Mouse (Mus musculus) common myeloid progenitor, adult 5-6 weeks (primary cell): ENCODE data around the gene Ptpn7. TPM values are rescaled to one million over a fixed set of nuclear protein-coding genes. Genes with fewer than 3 reads are reported as not detected.
"Not testable (repeated sequence)": the region's sequence is repeated elsewhere in the genome, so short reads cannot be mapped to it uniquely, and the experiment has no call there.

ENCODE experiments used
- ATAC-seq: replicated peaks from 2 replicates; pipeline ENCODE4 v1.8.0; 2016; ENCODE audit warnings: low read depth, mild to moderate bottlenecking, moderate TSS enrichment, inconsistent platforms; ENCODE audit not compliant: poor library complexity, severe bottlenecking
- total RNA-seq: library from RNA; stranded (forward); fragments of 200-1000, 187-1606 nt; gene quantifications from 2 replicates; pipeline ENCODE4 v1.2.3, GENCODE M21; 2017

The Ptpn7 gene
- 92.4 and 105 TPM in 2 replicates for total RNA-seq

GRCm38 (mm10) chr1:135132473-135132872, at the start of gene Ptpn7:
Gene Ptpn7, plus strand, starts transcription at chr1:135132700.
- ATAC-seq = peak; percentile 70

GRCm38 (mm10) chr1:135083465-135083864, 49.0 kb upstream of the Ptpn7 start:
- ATAC-seq = peak; percentile 28

GRCm38 (mm10) chr1:135085296-135085871, 47.1 kb upstream of the Ptpn7 start:
- ATAC-seq = peak; percentile 45; the same call in 1 of the 2 replicates

GRCm38 (mm10) chr1:135086015-135086414, 46.5 kb upstream of the Ptpn7 start:
- ATAC-seq = no peak

- ATAC-seq = no peak
These were observed 45.1 kb upstream of the Ptpn7 start for GRCm38 (mm10) chr1:135087414-135087813.

- ATAC-seq = no peak
These were observed 42.9 kb upstream of the Ptpn7 start for GRCm38 (mm10) chr1:135089626-135090025.

GRCm38 (mm10) chr1:135090914-135091313, 41.6 kb upstream of the Ptpn7 start:
- ATAC-seq = peak; percentile 74

- peak; percentile 42; the same call in 1 of the 2 replicates for ATAC-seq
These were observed 37.8 kb upstream of the Ptpn7 start for GRCm38 (mm10) chr1:135094723-135095122.

- ATAC-seq = peak; percentile 86
These were observed 37.3 kb upstream of the Ptpn7 start for GRCm38 (mm10) chr1:135095189-135095588.

- no peak for ATAC-seq
These were observed 36.2 kb upstream of the Ptpn7 start for GRCm38 (mm10) chr1:135096312-135096711.

GRCm38 (mm10) chr1:135097441-135097840, 35.1 kb upstream of the Ptpn7 start:
- ATAC-seq = no peak

- ATAC-seq = no peak
These were observed 34.1 kb upstream of the Ptpn7 start for GRCm38 (mm10) chr1:135098441-135098840.

GRCm38 (mm10) chr1:135100400-135100799, 32.1 kb upstream of the Ptpn7 start:
- ATAC-seq = peak; percentile 36; the same call in 1 of the 2 replicates

- ATAC-seq = no peak
These were observed 27.4 kb upstream of the Ptpn7 start, which contains the start of gene Lgr6 for GRCm38 (mm10) chr1:135105124-135105523. Gene Lgr6, minus strand, starts transcription at chr1:135105276.

GRCm38 (mm10) chr1:135105951-135106350, 26.5 kb upstream of the Ptpn7 start:
- peak; percentile 72 for ATAC-seq

- ATAC-seq = 0 out of 2 replicates have a peak, but pooled peaks have one; percentile 31
These were observed 23.9 kb upstream of the Ptpn7 start for GRCm38 (mm10) chr1:135108611-135109010.

- ATAC-seq = peak; percentile 51
These were observed 22.4 kb upstream of the Ptpn7 start for GRCm38 (mm10) chr1:135110075-135110474.

- ATAC-seq = not testable (repeated sequence)
These were observed 21.2 kb upstream of the Ptpn7 start for GRCm38 (mm10) chr1:135111271-135111670.

- ATAC-seq = peak; percentile 81
These were observed 19.8 kb upstream of the Ptpn7 start for GRCm38 (mm10) chr1:135112661-135113060.

GRCm38 (mm10) chr1:135124573-135125363, 7.7 kb upstream of the Ptpn7 start:
- ATAC-seq = no peak; the same call in 1 of the 2 replicates

- no peak for ATAC-seq
These were observed 6.5 kb upstream of the Ptpn7 start for GRCm38 (mm10) chr1:135125990-135126389.
